Mouse (Mus musculus) urinary bladder, postnatal 25 days (tissue): ENCODE data around the gene Egfl8.

Source experiments
- DNase-seq: peaks from one replicate; pipeline ENCODE4 v3.0.0; 2022; ENCODE audit warnings: low spot score

The Egfl8 gene

DNA sequence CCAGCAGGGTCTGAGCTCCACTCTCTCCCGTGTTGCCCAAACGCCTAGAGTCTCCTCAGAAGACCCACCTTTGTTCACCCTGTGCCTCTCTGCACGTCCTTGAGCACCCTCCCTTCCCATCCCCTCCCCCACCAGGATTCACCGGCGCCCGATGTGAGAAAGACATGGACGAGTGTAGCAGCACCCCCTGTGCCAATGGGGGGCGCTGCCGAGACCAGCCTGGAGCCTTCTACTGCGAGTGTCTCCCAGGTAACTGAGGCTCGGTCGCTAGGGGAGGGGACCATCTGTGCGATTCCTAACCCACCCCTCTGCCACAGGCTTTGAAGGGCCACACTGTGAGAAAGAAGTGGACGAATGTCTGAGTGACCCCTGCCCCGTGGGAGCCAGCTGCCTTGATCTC, 43.4 kb downstream of the Egfl8 start:
- no peak for DNase-seq

DNA sequence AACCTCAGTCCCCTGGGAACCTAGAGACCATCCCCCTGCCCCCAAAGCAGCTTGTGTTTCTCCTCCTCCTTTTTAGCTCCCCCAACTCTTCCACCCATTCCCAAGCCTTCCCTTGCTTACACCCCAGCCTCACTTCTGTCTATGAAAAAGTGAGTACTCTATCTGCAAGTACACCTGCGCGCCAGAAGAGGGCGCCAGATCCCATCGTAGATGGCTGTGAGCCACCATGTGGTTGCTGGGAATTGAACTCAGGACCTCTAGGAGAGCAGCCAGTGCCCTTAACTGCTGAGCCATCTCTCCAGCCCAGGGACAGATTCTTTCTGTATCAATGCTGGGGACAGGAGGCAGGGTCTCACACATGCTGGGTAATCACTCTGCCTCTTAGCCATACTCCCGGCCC, 43.9 kb downstream of the Egfl8 start:
- DNase-seq = no peak

DNA sequence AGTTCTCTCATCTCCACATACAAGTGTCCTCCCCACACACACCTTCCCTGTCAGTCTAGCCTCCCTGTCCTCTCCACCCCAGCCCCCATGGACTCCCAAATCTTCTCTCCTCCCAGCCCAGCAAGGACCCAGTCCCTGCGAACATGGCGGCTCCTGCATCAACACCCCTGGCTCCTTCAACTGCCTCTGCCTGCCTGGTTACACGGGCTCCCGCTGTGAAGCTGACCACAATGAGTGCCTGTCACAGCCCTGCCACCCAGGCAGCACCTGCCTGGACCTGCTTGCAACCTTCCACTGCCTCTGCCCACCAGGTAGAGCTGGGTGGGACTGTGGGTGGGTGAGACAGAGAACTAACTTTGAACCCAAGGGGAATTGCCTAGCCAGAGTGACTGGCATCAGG, 45.9 kb downstream of the Egfl8 start:
- no peak for DNase-seq

DNA sequence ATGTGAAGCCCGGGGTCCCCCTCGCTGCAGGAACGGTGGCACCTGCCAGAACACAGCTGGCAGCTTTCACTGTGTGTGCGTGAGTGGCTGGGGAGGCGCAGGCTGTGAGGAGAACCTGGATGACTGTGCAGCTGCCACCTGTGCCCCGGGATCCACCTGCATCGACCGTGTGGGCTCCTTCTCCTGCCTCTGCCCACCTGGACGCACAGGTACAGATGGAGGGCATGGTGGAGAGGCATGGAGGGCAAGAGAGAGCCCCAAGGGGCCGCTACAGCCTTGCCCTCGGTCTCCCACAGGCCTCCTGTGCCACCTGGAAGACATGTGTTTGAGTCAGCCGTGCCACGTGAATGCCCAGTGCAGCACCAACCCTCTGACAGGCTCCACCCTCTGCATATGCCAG, 47.4 kb downstream of the Egfl8 start:
- no peak for DNase-seq

DNA sequence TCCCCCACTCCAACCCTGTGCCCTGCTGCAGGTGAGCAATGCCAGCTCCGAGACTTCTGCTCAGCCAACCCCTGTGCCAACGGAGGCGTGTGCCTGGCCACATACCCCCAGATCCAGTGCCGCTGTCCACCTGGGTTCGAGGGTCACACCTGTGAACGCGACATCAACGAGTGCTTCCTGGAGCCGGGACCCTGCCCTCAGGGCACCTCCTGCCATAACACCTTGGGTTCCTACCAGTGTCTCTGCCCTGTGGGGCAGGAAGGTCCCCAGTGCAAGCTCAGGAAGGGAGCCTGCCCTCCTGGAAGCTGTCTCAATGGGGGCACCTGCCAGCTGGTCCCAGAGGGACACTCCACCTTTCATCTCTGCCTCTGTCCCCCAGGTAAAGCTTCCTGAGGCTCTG, 48.5 kb downstream of the Egfl8 start:
- DNase-seq = no peak

DNA sequence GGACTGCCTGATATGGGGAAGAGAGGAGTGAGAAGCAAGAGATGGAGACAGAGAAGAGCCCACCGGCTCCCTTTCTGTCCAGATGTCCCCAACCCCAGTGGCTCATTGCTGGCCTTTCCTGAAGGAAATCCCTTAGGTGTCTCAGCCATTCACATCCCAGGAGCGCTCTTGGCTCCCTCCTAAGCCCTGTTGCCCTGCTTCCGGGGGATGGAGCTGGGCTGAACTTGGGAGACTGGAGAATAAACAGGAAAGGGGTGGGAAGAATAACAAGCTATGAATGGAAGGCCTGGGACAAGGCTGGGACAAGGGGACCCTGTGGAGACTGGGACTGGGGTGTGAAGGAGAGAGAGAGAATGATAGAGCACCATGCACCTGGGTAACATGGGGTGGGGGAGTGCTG, 51.0 kb downstream of the Egfl8 start:
- no peak for DNase-seq

DNA sequence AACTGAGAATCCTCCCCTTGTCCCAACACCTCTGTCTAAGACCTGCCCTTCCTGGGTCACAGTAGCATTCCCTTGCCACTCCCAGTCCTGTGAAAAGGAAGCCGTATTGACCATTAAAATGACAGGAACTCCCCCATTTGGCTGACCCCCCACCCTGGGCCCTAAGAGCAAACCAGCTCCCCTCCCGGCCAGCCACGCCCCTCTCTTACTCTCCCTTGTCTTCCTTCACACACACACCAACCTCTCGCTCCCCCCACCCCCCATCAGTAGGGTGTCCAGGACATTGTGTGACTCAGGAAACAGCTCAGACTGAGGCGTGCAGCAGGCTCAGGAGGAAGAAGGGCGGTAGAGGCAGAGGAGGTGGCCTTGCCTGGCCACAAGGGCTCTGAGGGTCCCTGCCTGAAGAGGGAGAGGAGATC, 51.8 kb downstream of the Egfl8 start, which contains the start of gene Notch4:
Gene Notch4, plus strand, starts transcription at position 266 of the 419 bp plus-strand sequence.
- DNase-seq = no peak

DNA sequence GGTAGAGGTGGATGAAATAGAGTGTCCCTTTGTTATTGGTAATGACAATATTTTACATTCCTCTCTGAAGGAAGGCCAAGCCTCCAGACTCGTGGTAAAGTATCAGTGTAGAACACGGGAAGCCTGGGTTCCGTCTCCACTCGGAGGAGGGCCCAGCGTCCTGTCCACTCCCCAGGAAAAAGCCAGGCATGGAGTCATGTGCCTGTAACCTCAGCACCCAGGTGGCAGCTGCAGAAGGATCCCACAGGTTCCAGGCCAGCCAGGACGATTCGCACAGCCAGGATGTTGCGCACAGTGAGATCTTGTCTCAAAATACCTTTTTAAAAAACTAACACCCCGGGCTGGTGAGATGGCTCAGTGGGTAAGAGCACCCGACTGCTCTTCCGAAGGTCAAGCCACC, 52.4 kb downstream of the Egfl8 start:
- no peak for DNase-seq
